Mouse (Mus musculus) stomach, adult 2 months (tissue): Measurements from ENCODE around the gene Gfra4. TPM values are rescaled to one million over a fixed set of nuclear protein-coding genes. Genes with fewer than 3 reads are reported as not detected.

Experiments
- polyA plus RNA-seq: library from polyadenylated mRNA; depleted of rRNA; stranded (reverse); fragments of >200 nt; gene quantifications from 2 replicates; pipeline ENCODE4 v1.2.3, GENCODE M21; 2012; rRNA removed

The Gfra4 gene
- polyA plus RNA-seq = 30.7 and 65.3 TPM in 2 replicates

GRCm38 (mm10) chr2:131042988-131043387 lies at the start of gene Gfra4:
Gene Gfra4, minus strand, starts transcription at chr2:131043088.

GRCm38 (mm10) chr2:131086667-131087390 lies 43.9 kb upstream of the Gfra4 start, which contains the start of gene Siglec1:
Gene Siglec1, minus strand, starts transcription at chr2:131086765.

DNA sequence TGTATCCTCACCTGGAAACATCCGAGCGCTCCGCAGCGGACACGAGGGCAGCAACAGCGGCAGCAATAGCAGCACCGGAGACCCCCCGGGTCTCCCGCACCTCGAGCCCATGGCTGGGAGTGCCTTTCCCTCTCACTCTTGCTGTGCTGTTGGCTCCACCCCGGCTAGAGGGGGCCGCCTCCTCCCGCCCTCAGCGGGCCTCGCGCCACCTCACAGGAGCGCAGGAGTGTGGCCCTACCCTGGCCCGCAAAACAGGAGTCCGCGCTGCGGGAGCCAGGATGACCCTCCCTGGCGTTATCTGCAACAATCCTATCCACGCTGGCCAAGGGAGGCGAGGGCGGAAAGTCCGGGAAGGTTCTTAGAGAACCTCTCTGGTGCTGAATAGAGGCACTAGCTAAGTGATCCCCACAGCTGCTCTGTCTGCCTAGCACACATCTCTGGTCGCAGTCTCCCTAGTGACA lies 20.5 kb upstream of the Gfra4 start, which contains the start of gene Adam33:
Gene Adam33 (minus strand): TSS at position 411 of the 461 bp plus-strand sequence.

Other genes with a start within 250 kb of the Gfra4 start
- gene 4930402H24Rik, start 136.7 kb downstream of the Gfra4 start, polyA plus RNA-seq = 11.9 and 12.3 TPM in 2 replicates
- gene Atrn, start 136.6 kb downstream of the Gfra4 start, polyA plus RNA-seq = 2.2 and 3.9 TPM in 2 replicates
- 35.6 and 43.1 TPM in 2 replicates for gene Adam33, start 20.7 kb upstream of the Gfra4 start, polyA plus RNA-seq
- 1.8 and 2.0 TPM in 2 replicates for gene Siglec1, start 43.7 kb upstream of the Gfra4 start, polyA plus RNA-seq
- gene Hspa12b, start 84.2 kb upstream of the Gfra4 start, polyA plus RNA-seq = 4.9 and 6.4 TPM in 2 replicates
- not detected in 2 replicates for gene Gm11037, start 90.4 kb upstream of the Gfra4 start, polyA plus RNA-seq
- 37.6 and 53.3 TPM in 2 replicates for gene 1700037H04Rik, start 117.0 kb upstream of the Gfra4 start, polyA plus RNA-seq
- gene Cenpb, start 137.0 kb upstream of the Gfra4 start, polyA plus RNA-seq = 66.5 and 82.0 TPM in 2 replicates
- gene Cdc25b, start 143.9 kb upstream of the Gfra4 start, polyA plus RNA-seq = 18.2 and 22.2 TPM in 2 replicates
- gene Spef1, start 144.2 kb upstream of the Gfra4 start, polyA plus RNA-seq = 6.9 and 10.8 TPM in 2 replicates
- gene Ap5s1, start 164.0 kb upstream of the Gfra4 start, polyA plus RNA-seq = 25.0 and 38.9 TPM in 2 replicates
- 41.1 and 45.9 TPM in 2 replicates for gene Mavs, start 191.0 kb upstream of the Gfra4 start, polyA plus RNA-seq
- gene Pank2, start 219.4 kb upstream of the Gfra4 start, polyA plus RNA-seq = 2.9 and 4.1 TPM in 2 replicates